Mouse (Mus musculus): ENCODE data around the gene Mcfd2. TPM values are rescaled to one million over a fixed set of nuclear protein-coding genes. Genes with fewer than 3 reads are reported as not detected.
"Not testable (repeated sequence)": the region's sequence is repeated elsewhere in the genome, so short reads cannot be mapped to it uniquely, and the experiment has no call there.

The Mcfd2 gene
- 81.4 and 89.1 TPM in 2 replicates for polyA plus RNA-seq (2012; rRNA removed)

GRCm38 (mm10) chr17:87265792-87266186, at the start of gene Mcfd2:
Gene Mcfd2 (minus strand): TSS chr17:87265935.
- peak; percentile 95 for DNase-seq (ENCODE audit: low spot score)

- DNase-seq (ENCODE audit: low spot score) = peak; percentile 86
Observed at GRCm38 (mm10) chr17:87315021-87315531, 49.3 kb upstream of the Mcfd2 start.

GRCm38 (mm10) chr17:87314530-87314946, 48.8 kb upstream of the Mcfd2 start:
- DNase-seq (ENCODE audit: low spot score) = no peak

GRCm38 (mm10) chr17:87314121-87314520, 48.4 kb upstream of the Mcfd2 start:
- no peak for DNase-seq (ENCODE audit: low spot score)

GRCm38 (mm10) chr17:87312924-87313870, 47.5 kb upstream of the Mcfd2 start:
- DNase-seq (ENCODE audit: low spot score) = no peak

- DNase-seq (ENCODE audit: low spot score) = no peak
Observed at GRCm38 (mm10) chr17:87312351-87312750, 46.6 kb upstream of the Mcfd2 start.

GRCm38 (mm10) chr17:87310497-87310896, 44.8 kb upstream of the Mcfd2 start:
- no peak for DNase-seq (ENCODE audit: low spot score)

- DNase-seq (ENCODE audit: low spot score) = no peak
Observed at GRCm38 (mm10) chr17:87309073-87309788, 43.5 kb upstream of the Mcfd2 start.

GRCm38 (mm10) chr17:87306746-87307145, 41.0 kb upstream of the Mcfd2 start:
- no peak for DNase-seq (ENCODE audit: low spot score)

GRCm38 (mm10) chr17:87305065-87305464, 39.3 kb upstream of the Mcfd2 start:
- no peak for DNase-seq (ENCODE audit: low spot score)

- no peak for DNase-seq (ENCODE audit: low spot score)
Observed at GRCm38 (mm10) chr17:87304151-87304894, 38.6 kb upstream of the Mcfd2 start.

GRCm38 (mm10) chr17:87302014-87302794, 36.5 kb upstream of the Mcfd2 start:
- no peak for DNase-seq (ENCODE audit: low spot score)

- not testable (repeated sequence) for DNase-seq (ENCODE audit: low spot score)
Observed at GRCm38 (mm10) chr17:87301607-87302006, 35.9 kb upstream of the Mcfd2 start.

GRCm38 (mm10) chr17:87300340-87300739, 34.6 kb upstream of the Mcfd2 start:
- DNase-seq (ENCODE audit: low spot score) = no peak

GRCm38 (mm10) chr17:87298944-87299343, 33.2 kb upstream of the Mcfd2 start:
- DNase-seq (ENCODE audit: low spot score) = no peak

- not testable (repeated sequence) for DNase-seq (ENCODE audit: low spot score)
Observed at GRCm38 (mm10) chr17:87296701-87297100, 31.0 kb upstream of the Mcfd2 start.

- no peak for DNase-seq (ENCODE audit: low spot score)
Observed at GRCm38 (mm10) chr17:87295738-87296137, 30.0 kb upstream of the Mcfd2 start.

- DNase-seq (ENCODE audit: low spot score) = no peak
Observed at GRCm38 (mm10) chr17:87293125-87293524, 27.4 kb upstream of the Mcfd2 start.

- no peak for DNase-seq (ENCODE audit: low spot score)
Observed at GRCm38 (mm10) chr17:87291782-87292181, 26.0 kb upstream of the Mcfd2 start.

GRCm38 (mm10) chr17:87291037-87291436, 25.3 kb upstream of the Mcfd2 start:
- no peak for DNase-seq (ENCODE audit: low spot score)

GRCm38 (mm10) chr17:87289367-87289766, 23.6 kb upstream of the Mcfd2 start:
- DNase-seq (ENCODE audit: low spot score) = no peak

Data from urinary bladder, adult 2 months (tissue).